Mouse (Mus musculus): ENCODE results near the gene Gm28897. TPM values are rescaled to one million over a fixed set of nuclear protein-coding genes. Genes with fewer than 3 reads are reported as not detected.
"Not testable (repeated sequence)": the region's sequence is repeated elsewhere in the genome, so short reads cannot be mapped to it uniquely, and the experiment has no call there.

Gm28897 gene
- not detected in 2 replicates for polyA plus RNA-seq (2014; fragmentation: Nextera tagmentation; extraction: Ambion mirVana)

- H3K9me3 ChIP-seq (ENCODE audit: control insufficient read depth, low read length); DNase-seq (ENCODE audit: low spot score); ATAC-seq (ENCODE audit: low FRiP score); H3K4me3 ChIP-seq (ENCODE audit: low read depth, low read length); H3K27me3 ChIP-seq (ENCODE audit: control insufficient read depth, insufficient read depth, low read length); H3K27ac ChIP-seq (ENCODE audit: low read depth, low read length); H3K4me1 ChIP-seq (replicated peaks; ENCODE audit: control insufficient read depth, insufficient read depth, low read length); H3K36me3 ChIP-seq (ENCODE audit: control insufficient read depth, insufficient read depth, low read length); H3K4me2 ChIP-seq (replicated peaks; ENCODE audit: low read depth, low read length); H3K9ac ChIP-seq (ENCODE audit: low read depth, low read length): not testable (repeated sequence)
- WGBS: no CpG with 5 or more reads among the region's 6 CpGs
Observed at GRCm38 (mm10) chrY:80926695-80927094, at the start of gene Gm28897. TSS of gene Gm28897 (plus strand) at chrY:80926995.

Measured in hindbrain, embryonic 11.5 days (tissue).